Mouse (Mus musculus) thymus, adult 2 months (tissue): ENCODE results near the gene Ston2.

ENCODE experiments used
- CTCF ChIP-seq: fragments of 200-500 bp; IDR thresholded peaks from 2 replicates; pipeline ENCODE4 v1.5.1; 2012; ENCODE audit warnings: mild to moderate bottlenecking, control low read depth, low read length, moderate library complexity, borderline replicate concordance; ENCODE audit not compliant: control insufficient read depth, poor library complexity, insufficient read depth; ENCODE audit errors: extremely low read depth
- POLR2A ChIP-seq: fragments of 200-500 bp; IDR thresholded peaks from 2 replicates; pipeline ENCODE4 v1.6.1; 2012; ENCODE audit warnings: mild to moderate bottlenecking, low read length, control low read depth, moderate library complexity; ENCODE audit not compliant: control insufficient read depth, poor library complexity, insufficient read depth; ENCODE audit errors: extremely low read depth

GRCm38 (mm10) chr12:91683549-91684100, 104.6 kb downstream of the Ston2 start:
- no peak for TF ChIP-seq CTCF
- TF ChIP-seq POLR2A, result no peak
